Mouse (Mus musculus) central nervous system, embryonic 11.5 days (tissue): ENCODE data around the gene Tmtc1. TPM values are rescaled to one million over a fixed set of nuclear protein-coding genes. Genes with fewer than 3 reads are reported as not detected.

Source experiments
- polyA plus RNA-seq: library from polyadenylated mRNA; depleted of rRNA; stranded (reverse); fragments of >200 nt; gene quantifications from 2 replicates; pipeline ENCODE4 v1.2.3, GENCODE M21; 2012; rRNA removed

Gene Tmtc1
- polyA plus RNA-seq: 2.4 and 2.8 TPM in 2 replicates

GRCm38 (mm10) chr6:148443726-148444701 lies at the start of gene Tmtc1:
Tmtc1 (minus strand) TSS chr6:148444389.

GRCm38 (mm10) chr6:148211897-148212680 lies 232.1 kb downstream of the Tmtc1 start, which contains the start of gene Ergic2:
Ergic2 (minus strand) TSS chr6:148212374.

Other genes starting within 250 kb of the Tmtc1 start
- 72.1 and 134 TPM in 2 replicates for gene Ergic2, start 232.0 kb downstream of the Tmtc1 start, polyA plus RNA-seq